Mouse (Mus musculus) lung, adult 2 months (tissue): ENCODE results near the gene En1.

Source experiments
- CTCF ChIP-seq: fragments of 200-500 bp; IDR thresholded peaks from 2 replicates; pipeline ENCODE4 v1.5.1; 2011; ENCODE audit warnings: mild to moderate bottlenecking, low read length, control low read depth; ENCODE audit not compliant: insufficient read depth
- POLR2A ChIP-seq: fragments of 200-500 bp; IDR thresholded peaks from 2 replicates; pipeline ENCODE4 v1.6.1; 2011; ENCODE audit warnings: low read depth, mild to moderate bottlenecking, control low read depth, low read length, borderline replicate concordance; ENCODE audit errors: extremely low read depth

DNA sequence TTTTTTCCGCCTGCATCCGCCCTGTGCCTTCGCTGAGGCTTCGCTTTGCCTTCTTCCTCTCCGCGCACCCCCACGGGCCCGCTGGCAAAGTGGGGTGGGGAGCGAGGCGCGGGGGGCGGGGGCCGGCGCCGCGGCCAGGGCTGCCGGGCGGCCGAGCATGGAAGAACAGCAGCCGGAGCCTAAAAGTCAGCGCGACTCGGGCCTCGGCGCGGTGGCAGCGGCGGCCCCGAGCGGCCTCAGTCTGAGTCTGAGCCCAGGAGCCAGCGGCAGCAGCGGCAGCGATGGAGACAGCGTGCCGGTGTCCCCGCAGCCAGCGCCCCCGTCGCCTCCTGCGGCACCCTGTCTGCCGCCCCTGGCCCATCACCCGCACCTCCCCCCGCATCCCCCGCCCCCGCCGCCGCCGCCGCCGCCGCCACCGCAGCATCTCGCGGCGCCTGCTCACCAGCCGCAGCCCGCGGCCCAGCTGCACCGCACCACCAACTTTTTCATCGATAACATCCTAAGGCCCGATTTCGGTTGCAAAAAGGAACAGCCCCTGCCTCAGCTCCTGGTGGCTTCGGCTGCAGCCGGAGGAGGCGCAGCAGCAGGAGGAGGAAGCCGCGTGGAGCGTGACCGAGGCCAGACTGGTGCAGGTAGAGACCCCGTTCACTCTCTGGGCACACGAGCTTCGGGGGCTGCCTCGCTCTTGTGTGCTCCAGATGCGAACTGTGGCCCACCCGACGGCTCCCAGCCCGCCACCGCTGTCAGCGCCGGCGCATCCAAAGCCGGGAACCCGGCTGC is 848 bp downstream of the En1 start:
- TF ChIP-seq POLR2A (no peak), CTCF (no peak)
